Mouse (Mus musculus): Measurements from ENCODE around the gene Sgsm2. TPM values are rescaled to one million over a fixed set of nuclear protein-coding genes. Genes with fewer than 3 reads are reported as not detected.

Sgsm2 gene
- polyA plus RNA-seq, 1 experiment = 7.3 TPM

- no peak for DNase-seq (ENCODE audit: low read depth in 1 of 2, low spot score in 2 of 2)
These were observed 53.5 kb downstream of the Sgsm2 start for GRCm38 (mm10) chr11:74843435-74843714.

GRCm38 (mm10) chr11:74842656-74843434 is 54.0 kb downstream of the Sgsm2 start:
- H3K36me3 ChIP-seq (ENCODE audit: control insufficient read depth, insufficient read depth, low read length) = peaks cover 28% of the 10 kb centered on the region

More at GRCm38 (mm10) chr11:74843435-74843714, 53.5 kb downstream of the Sgsm2 start:
- no peak for TF ChIP-seq POLR2A (IDR thresholded peaks at IDR 0.05; ENCODE audit: low read depth, low read length)
- Histone ChIP-seq H3K4me1 (ENCODE audit: control insufficient read depth, insufficient read depth, insufficient read length) (peaks cover 12% of the 10 kb centered on the region), H3K27ac (ENCODE audit: insufficient read depth, low read length) (no peak overlapping the region), H3K27me3 (ENCODE audit: control insufficient read depth, insufficient read depth, low read length) (no peaks in the 10 kb centered on the region), H3K4me3 (ENCODE audit: extremely low read depth, insufficient read depth, insufficient read length) (no peak overlapping the region), H3K36me3 (ENCODE audit: control insufficient read depth, insufficient read depth, low read length) (peaks cover 28% of the 10 kb centered on the region)
- 90% methylated on average over 2 of the region's 2 CpGs for WGBS

GRCm38 (mm10) chr11:74842045-74842444 is 54.8 kb downstream of the Sgsm2 start:
- DNase-seq (ENCODE audit: low read depth in 1 of 2, low spot score in 2 of 2) = no peak
- 90% methylated on average over 13 of the region's 13 CpGs for WGBS
- Histone ChIP-seq H3K4me1 (ENCODE audit: control insufficient read depth, insufficient read depth, insufficient read length) (peaks cover 19% of the 10 kb centered on the region), H3K27ac (ENCODE audit: insufficient read depth, low read length) (no peak overlapping the region), H3K27me3 (ENCODE audit: control insufficient read depth, insufficient read depth, low read length) (no peaks in the 10 kb centered on the region), H3K36me3 (ENCODE audit: control insufficient read depth, insufficient read depth, low read length) (peaks cover 28% of the 10 kb centered on the region), H3K4me3 (ENCODE audit: extremely low read depth, insufficient read depth, insufficient read length) (no peak overlapping the region)
- TF ChIP-seq POLR2A (IDR thresholded peaks at IDR 0.05; ENCODE audit: low read depth, low read length) (no peak), CTCF (IDR thresholded peaks at IDR 0.05; ENCODE audit: extremely low read depth, insufficient read depth, insufficient read length, insufficient replicate concordance) (no peak)

More at GRCm38 (mm10) chr11:74842656-74843434, 54.0 kb downstream of the Sgsm2 start:
- peaks cover 13% of the 10 kb centered on the region for H3K4me1 ChIP-seq (ENCODE audit: control insufficient read depth, insufficient read depth, insufficient read length)
- no peaks in the 10 kb centered on the region for H3K27me3 ChIP-seq (ENCODE audit: control insufficient read depth, insufficient read depth, low read length)
- 84% methylated on average over 22 of the region's 22 CpGs for WGBS
- no peak for DNase-seq (ENCODE audit: low read depth in 1 of 2, low spot score in 2 of 2)
- TF ChIP-seq CTCF (IDR thresholded peaks at IDR 0.05; ENCODE audit: extremely low read depth, insufficient read depth, insufficient read length, insufficient replicate concordance) (no peak), POLR2A (IDR thresholded peaks at IDR 0.05; ENCODE audit: low read depth, low read length) (no peak)
- H3K4me3 ChIP-seq (ENCODE audit: extremely low read depth, insufficient read depth, insufficient read length) = no peak overlapping the region
- H3K27ac ChIP-seq (ENCODE audit: insufficient read depth, low read length) = no peak overlapping the region

- WGBS = 81% methylated on average over 9 of the region's 9 CpGs
- TF ChIP-seq CTCF (IDR thresholded peaks at IDR 0.05; ENCODE audit: extremely low read depth, insufficient read depth, insufficient read length, insufficient replicate concordance) = no peak
- TF ChIP-seq POLR2A (IDR thresholded peaks at IDR 0.05; ENCODE audit: low read depth, low read length) = no peak
- Histone ChIP-seq H3K27ac (ENCODE audit: insufficient read depth, low read length) (no peak overlapping the region), H3K27me3 (ENCODE audit: control insufficient read depth, insufficient read depth, low read length) (no peaks in the 10 kb centered on the region), H3K36me3 (ENCODE audit: control insufficient read depth, insufficient read depth, low read length) (peaks cover 34% of the 10 kb centered on the region), H3K4me1 (ENCODE audit: control insufficient read depth, insufficient read depth, insufficient read length) (peaks cover 20% of the 10 kb centered on the region), H3K4me3 (ENCODE audit: extremely low read depth, insufficient read depth, insufficient read length) (no peak overlapping the region)
- no peak for DNase-seq (ENCODE audit: low read depth in 1 of 2, low spot score in 2 of 2)
These were observed 55.5 kb downstream of the Sgsm2 start for GRCm38 (mm10) chr11:74841366-74841765.

GRCm38 (mm10) chr11:74840739-74841138 is 56.1 kb downstream of the Sgsm2 start:
- no peak for DNase-seq (ENCODE audit: low read depth in 1 of 2, low spot score in 2 of 2)
- WGBS = 91% methylated on average over 8 of the region's 8 CpGs
- Histone ChIP-seq H3K27me3 (ENCODE audit: control insufficient read depth, insufficient read depth, low read length) (no peaks in the 10 kb centered on the region), H3K4me1 (ENCODE audit: control insufficient read depth, insufficient read depth, insufficient read length) (peaks cover 20% of the 10 kb centered on the region), H3K27ac (ENCODE audit: insufficient read depth, low read length) (no peak overlapping the region), H3K4me3 (ENCODE audit: extremely low read depth, insufficient read depth, insufficient read length) (no peak overlapping the region), H3K36me3 (ENCODE audit: control insufficient read depth, insufficient read depth, low read length) (peaks cover 36% of the 10 kb centered on the region)
- TF ChIP-seq CTCF (IDR thresholded peaks at IDR 0.05; ENCODE audit: extremely low read depth, insufficient read depth, insufficient read length, insufficient replicate concordance) (no peak), POLR2A (IDR thresholded peaks at IDR 0.05; ENCODE audit: low read depth, low read length) (no peak)

- DNase-seq (ENCODE audit: low read depth in 1 of 2, low spot score in 2 of 2) = no peak
- H3K27ac ChIP-seq (ENCODE audit: insufficient read depth, low read length) = no peak overlapping the region
- WGBS = 96% methylated on average over 19 of the region's 19 CpGs
These were observed 56.8 kb downstream of the Sgsm2 start for GRCm38 (mm10) chr11:74839860-74840715.

More at GRCm38 (mm10) chr11:74839860-74840715, 56.8 kb downstream of the Sgsm2 start:
- Histone ChIP-seq H3K27me3 (ENCODE audit: control insufficient read depth, insufficient read depth, low read length) (no peaks in the 10 kb centered on the region), H3K36me3 (ENCODE audit: control insufficient read depth, insufficient read depth, low read length) (peaks cover 34% of the 10 kb centered on the region), H3K4me3 (ENCODE audit: extremely low read depth, insufficient read depth, insufficient read length) (no peak overlapping the region), H3K4me1 (ENCODE audit: control insufficient read depth, insufficient read depth, insufficient read length) (peaks cover 20% of the 10 kb centered on the region)
- TF ChIP-seq CTCF (IDR thresholded peaks at IDR 0.05; ENCODE audit: extremely low read depth, insufficient read depth, insufficient read length, insufficient replicate concordance) (no peak), POLR2A (IDR thresholded peaks at IDR 0.05; ENCODE audit: low read depth, low read length) (no peak)

Data from spleen, adult 2 months (tissue).